Mouse (Mus musculus): ENCODE data around the gene Akap8l.

DNA sequence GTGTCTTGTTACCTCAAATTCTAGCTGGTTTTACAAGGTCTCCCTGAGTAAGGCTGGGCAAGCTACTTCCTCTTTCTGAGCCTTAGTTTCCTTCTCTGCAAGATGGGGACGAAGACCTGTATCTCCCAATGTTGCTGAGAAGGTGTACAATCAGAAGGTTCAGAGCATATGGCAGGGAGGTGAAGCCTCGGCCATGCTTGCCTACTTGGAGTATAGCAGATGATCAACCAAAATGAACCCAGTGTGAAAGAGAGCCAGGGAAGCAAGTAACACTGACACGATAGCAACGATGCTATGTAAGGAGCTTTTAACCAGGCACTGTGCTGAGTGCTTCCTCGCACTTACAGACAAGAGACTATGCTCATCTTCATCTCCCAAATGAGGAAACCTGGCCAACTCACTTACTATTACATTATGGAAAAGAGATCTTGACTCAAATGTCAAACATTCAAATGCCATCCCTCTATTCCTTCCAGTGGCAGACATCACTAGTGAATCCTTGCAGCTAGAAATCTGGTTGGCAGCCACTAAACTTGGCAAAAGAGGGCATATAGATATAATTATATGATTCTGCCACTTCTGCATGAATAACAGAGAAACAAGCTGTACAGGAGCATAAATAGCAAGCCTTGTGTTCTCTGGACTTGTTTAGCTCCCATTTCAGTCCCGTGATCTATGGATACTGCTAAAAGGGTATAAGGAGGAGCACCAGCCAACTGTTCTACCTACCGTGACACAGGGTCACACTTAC, 8.0 kb upstream of the Akap8l start:
- TF ChIP-seq CTCF (IDR thresholded peaks at IDR 0.05; ENCODE audit: extremely low read depth, insufficient read depth, low read length) (no peak), POLR2A (IDR thresholded peaks at IDR 0.05; ENCODE audit: extremely low read depth, insufficient read depth, low read length) (no peak)

Data from cortical plate, adult 2 months (tissue).